Mouse (Mus musculus): ENCODE data around the gene Safb2.

The Safb2 gene

GRCm38 (mm10) chr17:56515690-56516410, 68.5 kb downstream of the Safb2 start:
- DNase-seq (ENCODE audit: low read depth), result no peak

DNA sequence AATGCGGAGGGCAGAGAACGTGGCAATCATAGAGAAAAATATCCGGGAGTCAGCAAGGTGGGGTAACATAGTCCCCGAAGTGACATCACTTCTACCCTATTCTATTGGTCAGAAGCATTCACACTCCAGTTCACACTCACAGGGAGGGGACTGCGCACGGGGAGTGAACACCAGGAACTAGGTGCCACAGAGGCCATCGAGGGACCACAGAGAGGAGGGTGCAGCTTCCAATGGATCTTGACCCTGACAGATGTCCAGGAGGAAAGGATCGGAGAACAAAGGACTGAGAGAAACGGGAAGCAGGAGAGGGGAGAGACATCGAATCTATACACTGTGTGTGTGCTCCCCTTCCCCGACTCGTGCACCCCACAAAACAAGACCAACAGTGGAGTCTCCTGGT, 69.5 kb downstream of the Safb2 start:
- no peak for DNase-seq (ENCODE audit: low read depth)

GRCm38 (mm10) chr17:56514330-56514729, 70.1 kb downstream of the Safb2 start:
- DNase-seq (ENCODE audit: low read depth), result no peak

DNA sequence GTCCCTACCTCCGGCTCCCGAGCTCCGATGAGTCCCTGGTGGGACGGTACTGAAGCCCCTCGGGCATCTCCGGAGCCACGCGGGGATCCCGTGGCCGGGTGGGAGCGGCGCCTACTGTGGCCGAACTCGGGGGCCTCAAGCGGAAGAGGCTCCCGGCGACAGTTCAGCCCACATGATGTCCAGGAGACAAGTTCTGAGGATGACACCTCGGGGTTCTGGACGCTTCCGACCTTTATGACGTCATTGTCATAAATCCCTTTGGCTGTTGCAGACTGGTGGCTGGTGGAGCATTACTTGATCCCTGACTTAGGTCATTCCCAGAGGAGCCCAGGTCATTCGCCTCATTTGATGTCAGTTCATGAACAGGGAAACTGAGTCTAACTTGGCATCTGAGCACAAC, 72.1 kb downstream of the Safb2 start, which contains the start of gene Znrf4:
Gene Znrf4, minus strand, starts transcription at position 122 of the 400 bp plus-strand sequence.
- DNase-seq (ENCODE audit: low read depth), result no peak

DNA sequence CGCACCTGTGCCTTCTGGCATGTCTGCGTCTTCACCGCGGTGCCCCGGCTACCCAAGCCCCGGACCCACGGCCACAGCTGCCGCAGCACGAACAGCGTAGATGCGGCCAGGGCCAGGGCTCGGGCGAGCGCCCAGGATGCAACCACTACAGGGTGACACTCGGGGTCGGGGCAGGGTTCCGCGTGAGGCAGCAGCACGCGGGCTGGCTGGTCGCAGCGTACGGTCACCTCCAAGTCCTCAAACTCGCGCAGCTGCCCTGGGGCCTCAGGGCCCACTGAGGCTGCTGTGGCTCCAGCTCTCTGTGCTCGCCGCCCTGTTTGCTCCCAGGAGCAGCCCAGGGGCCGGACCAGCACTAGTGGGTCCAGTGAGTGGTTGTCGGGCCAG, 72.7 kb downstream of the Safb2 start:
- DNase-seq (ENCODE audit: low read depth), result no peak

DNA sequence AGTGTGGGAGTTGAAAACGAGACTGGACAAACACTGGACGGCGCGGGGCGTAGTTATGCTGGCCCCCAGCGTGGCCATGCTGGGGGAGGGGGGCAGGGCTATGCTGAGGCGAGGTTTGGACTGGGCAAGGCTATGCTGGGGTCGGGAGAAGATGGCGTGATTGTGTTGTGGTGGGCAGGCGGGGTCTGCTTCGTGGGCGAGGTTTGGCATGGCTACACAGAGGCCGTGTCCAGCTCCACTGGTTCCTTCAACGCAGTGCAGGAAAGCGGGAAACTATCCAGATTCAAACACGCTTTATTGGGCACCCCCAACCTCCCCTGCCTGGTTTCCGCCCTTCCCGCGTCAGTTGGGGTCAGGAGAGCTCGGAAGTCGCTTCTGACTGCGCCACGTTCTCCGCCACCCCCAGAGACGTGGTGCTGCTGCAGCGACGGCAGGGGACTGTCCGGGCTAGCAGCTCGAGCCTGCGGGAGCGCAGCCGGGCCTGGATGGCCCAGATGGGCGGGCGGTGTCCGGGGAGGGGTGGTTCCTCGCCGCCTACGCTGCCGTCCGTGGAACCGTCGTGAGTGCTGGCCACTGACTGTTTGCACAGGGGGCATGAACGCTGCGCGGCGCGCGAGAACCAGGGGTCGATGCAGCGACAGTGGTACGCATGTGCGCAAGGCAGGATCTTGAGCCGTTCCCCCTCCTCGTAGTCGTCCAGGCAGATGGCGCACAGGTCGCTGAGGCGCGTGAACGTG, 73.2 kb downstream of the Safb2 start:
- DNase-seq (ENCODE audit: low read depth), result no peak

Data from naive thymus-derived CD4-positive, alpha-beta T cell, adult 2 months (primary cell).